26 mouse cellular contexts compared by ENCODE assay signal in genomic region chr7:37220476-37220875, GRCm38 (mm10).
"Had no signal": no experiment of that assay in that cellular context is flagged by ENCODE, and none has a peak within 500 bp of the region (broad histone marks: within the 10 kb centered on the region; RNA-seq: fewer than 3 reads in every experiment).

No protein-coding gene starts in this region.

- H3K4me3 ChIP-seq: gastrocnemius, adult 2 months; heart, embryonic 10.5 days; heart, embryonic 12.5 days; hindbrain, embryonic 10.5 days; hindbrain, embryonic 12.5 days; kidney, embryonic 15.5 days; left cerebral cortex, adult 2 months; limb, embryonic 10.5 days; limb, embryonic 12.5 days; liver, embryonic 13.5 days had no signal

- H3K27me3 ChIP-seq: heart, embryonic 12.5 days; hindbrain, embryonic 12.5 days; kidney, embryonic 15.5 days; limb, embryonic 12.5 days; liver, embryonic 13.5 days had no signal

- H3K4me1 ChIP-seq: heart, embryonic 10.5 days; heart, embryonic 12.5 days; hindbrain, embryonic 10.5 days; hindbrain, embryonic 12.5 days; kidney, embryonic 15.5 days; limb, embryonic 12.5 days; liver, embryonic 13.5 days had no signal

- H3K27ac ChIP-seq: gastrocnemius, adult 2 months; heart, embryonic 10.5 days; hindbrain, embryonic 10.5 days; hindbrain, embryonic 12.5 days; hindbrain, embryonic 14.5 days; kidney, embryonic 15.5 days; kidney, postnatal 0 days; left cerebral cortex, adult 2 months; limb, embryonic 10.5 days; limb, embryonic 12.5 days; liver, embryonic 13.5 days had no signal

- ATAC-seq: hindbrain, embryonic 16.5 days; inflammation-experienced regulatory T-cells, adult 6 months had no signal

- H3K4me2 ChIP-seq: heart, embryonic 12.5 days; hindbrain, embryonic 12.5 days; hindbrain, embryonic 14.5 days; kidney, embryonic 15.5 days; limb, embryonic 12.5 days; liver, embryonic 11.5 days; liver, embryonic 13.5 days had no signal

- DNase-seq: gastrocnemius, adult 2 months; gastrocnemius, postnatal 10 days; gastrocnemius, postnatal 25 days; heart, adult 18-20 months; heart, postnatal 10 days; heart, postnatal 4 days; kidney, adult 11 months; kidney, adult 2 months; kidney, adult 9 months; kidney, postnatal 14 days; kidney, postnatal 36 days; liver; liver, embryonic 13.5 days had no signal

- H3K9me3 ChIP-seq: heart, embryonic 10.5 days; kidney, embryonic 15.5 days; limb, embryonic 10.5 days had no signal

- H3K9ac ChIP-seq: heart, embryonic 12.5 days; hindbrain, embryonic 12.5 days; hindbrain, embryonic 14.5 days; kidney, embryonic 15.5 days; limb, embryonic 12.5 days; liver, embryonic 13.5 days had no signal

- H3K36me3 ChIP-seq: heart, embryonic 10.5 days; heart, embryonic 12.5 days; hindbrain, embryonic 10.5 days; hindbrain, embryonic 12.5 days; kidney, embryonic 15.5 days; limb, embryonic 10.5 days; limb, embryonic 12.5 days; liver, embryonic 13.5 days had no signal
